Mouse (Mus musculus): ENCODE data around the gene Alkbh2.

The Alkbh2 gene

DNA sequence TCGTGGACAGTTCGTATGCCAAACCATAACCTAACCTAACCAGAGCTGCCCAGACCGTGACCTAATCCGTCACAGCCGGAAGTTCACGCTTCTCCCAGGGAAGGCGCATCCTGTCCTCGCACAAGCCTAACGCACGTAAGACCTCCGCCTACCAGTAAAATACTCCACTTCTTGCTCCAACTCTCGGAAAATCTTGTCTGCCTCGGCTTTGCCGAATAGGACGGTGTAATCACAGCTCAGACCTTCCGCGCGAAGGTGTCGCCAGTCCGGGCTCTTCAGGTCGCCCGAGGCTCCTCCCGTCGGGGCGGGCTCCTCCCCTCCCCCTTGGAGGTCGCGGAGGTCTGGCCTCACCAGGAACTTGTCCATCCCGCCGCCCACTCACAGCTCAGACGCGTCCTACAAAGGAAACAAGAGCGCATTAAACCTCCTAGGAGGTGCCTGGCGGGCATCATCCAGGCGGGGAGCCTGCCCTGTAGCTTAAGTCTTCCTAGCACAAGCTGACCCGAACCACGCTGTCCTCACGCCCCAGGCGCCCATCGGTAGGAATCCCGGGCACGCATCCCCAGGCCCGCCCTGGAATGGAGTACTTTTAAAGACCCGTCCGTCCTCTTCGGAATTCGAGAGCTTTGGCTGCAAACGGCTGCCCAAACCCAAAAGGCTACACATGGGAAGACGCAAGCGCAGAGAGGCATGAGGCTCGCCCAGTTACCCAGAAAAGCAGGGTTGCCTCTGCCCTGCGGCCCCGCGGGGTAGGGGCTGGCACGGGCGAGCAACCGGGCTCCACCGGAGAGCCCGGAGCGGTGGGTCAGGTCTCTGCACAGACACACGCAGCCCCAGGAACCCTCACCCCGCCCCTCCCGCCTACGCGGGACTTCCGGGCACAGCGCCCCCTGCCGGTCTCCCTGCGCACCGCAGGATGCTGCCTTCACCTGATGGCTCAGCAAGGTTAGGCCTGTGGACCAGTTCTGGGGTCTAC lies at the start of gene Alkbh2:
TSS of gene Alkbh2 (minus strand) at position 845 of the 976 bp plus-strand sequence.
- DNase-seq (ENCODE audit: low read depth), result peak; percentile 64

DNA sequence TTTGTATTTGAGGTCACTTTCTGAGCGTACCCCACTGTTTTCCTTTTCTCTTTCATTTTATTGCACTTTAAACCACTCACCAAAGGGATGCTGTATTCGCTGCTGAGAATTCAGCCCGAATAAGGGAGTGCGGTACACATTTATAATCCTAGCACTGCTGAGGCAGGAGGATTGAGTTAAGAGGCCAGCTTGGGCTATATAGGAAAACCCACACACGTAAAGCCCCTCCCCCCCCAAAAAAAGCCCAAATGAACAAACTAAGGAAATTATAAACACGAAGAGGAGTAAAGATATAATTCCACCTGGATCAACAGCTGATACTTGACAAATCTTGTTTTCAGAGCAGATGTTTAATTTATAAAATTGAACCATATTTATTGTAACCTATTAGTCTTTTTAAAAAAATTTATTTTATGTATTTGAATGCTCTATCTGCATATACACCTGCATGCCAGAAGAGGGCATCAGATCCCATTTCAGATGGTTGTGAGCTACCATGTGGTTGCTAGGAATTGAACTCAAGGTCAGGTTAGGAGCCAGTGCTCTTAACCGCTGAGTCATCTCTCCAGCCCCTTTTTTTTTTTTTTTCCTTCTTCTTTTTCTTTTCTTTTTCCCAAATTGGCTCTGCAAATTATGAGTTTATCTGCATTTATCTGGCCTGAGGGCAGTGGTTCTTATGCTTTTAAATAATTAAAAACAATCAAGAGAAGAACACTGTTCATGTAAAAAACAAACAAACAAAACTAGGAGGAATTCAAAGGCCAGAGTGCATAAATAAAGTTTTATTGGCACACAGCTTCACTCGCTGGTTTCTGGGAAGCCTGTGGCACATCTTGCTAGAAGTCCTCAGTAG lies 48.8 kb upstream of the Alkbh2 start:
- no peak for DNase-seq (ENCODE audit: low read depth)

DNA sequence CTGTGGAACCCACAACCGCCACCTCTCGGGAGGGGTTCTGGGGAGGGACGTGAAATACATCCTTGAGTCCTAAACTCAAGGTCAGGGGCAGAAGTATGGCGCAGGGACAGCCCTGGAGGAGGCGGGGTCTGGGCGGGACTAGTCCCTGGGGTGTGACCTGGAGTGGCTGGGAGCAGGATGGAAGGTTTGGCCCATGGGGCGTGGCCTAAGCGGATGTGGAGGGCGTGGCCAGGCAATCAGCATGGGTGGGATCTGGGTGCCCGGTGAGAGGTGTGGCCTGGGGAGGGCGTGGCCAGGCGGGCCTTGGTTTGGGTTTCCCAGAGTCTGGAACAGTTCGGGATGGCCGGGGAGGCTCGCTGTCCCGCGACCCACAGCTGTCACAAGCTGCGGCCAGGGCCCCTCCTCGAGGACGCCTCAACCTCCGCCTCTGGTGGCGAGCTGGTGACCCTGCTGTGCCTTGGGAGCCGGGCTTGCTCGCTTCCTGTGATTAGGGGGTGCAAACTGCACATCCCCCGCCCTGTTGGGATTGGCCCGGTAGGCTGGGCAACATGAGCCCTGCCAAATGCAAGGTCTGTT lies 47.7 kb upstream of the Alkbh2 start:
- peak; percentile 89 for DNase-seq (ENCODE audit: low read depth)

DNA sequence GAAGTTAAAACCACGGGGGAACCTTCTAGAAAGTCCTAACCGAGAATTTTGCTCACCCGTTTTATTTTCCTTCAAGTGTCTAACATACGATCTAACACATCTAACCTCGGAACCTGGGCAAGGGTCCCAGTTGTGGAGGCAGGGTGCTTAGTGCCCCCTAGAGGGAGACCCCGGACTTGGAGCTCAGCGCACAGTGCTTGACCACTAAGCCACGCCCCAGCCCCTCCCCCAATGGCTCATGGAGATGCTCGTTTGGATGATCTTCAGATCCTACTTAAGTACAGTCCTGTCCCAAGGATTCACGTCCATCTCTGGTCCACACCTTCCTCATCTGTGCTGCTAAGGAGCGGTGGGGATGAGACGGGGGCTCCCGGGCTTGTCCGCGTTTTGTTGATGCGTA lies 46.6 kb upstream of the Alkbh2 start:
- DNase-seq (ENCODE audit: low read depth), result no peak

DNA sequence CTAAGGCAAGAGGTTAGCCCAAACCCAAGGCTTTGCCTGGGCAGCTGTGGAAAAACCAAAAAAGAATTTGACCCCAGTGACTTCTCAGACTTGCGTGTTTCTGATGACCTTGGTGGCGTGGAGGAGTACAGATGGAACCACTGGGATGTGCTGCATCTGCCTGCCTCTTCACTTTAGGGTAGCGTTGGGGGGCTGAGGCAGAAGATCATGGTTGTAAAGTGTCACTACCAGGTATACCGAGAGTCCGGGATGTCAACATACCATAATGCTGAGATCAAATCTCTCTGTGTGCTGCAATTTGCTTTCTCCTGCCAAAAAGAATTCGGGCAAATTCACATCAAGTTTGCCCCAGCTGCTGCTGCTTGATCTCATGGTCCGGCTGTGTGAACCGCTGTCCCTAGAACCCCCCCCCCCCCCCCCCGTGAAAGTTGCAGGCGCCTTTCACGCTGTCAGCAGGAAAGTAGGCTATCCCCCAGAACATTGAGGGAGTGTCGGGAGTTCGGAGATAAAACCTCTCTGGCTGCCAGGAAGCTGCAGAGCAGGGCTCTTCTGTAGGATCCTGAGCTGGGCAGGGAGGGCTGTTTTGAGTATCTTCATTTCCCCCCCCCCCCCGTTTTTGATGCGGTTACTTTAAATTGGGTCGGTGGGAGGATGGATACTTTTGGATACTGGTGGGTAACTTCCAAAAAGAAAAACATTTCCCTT lies 46.0 kb upstream of the Alkbh2 start:
- no peak for DNase-seq (ENCODE audit: low read depth)

DNA sequence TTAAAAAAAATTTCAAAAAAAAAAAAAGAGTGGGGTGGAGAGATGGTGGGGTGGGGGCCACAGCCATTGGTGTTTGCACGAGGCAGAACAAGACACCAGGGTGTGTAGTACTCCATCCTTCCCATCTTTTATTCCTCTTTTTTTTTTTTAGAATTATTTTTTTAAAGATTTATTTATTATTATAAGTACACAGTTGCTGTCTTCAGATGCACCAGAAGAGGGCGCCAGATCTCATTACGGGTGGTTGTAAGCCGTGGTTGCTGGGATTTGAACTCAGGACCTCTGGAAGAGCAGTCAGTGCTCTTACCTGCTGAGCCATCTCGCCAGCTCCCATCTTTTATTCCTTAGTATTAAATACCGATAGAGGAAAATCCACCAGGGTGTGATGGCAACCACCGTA lies 45.4 kb upstream of the Alkbh2 start:
- no peak for DNase-seq (ENCODE audit: low read depth)

DNA sequence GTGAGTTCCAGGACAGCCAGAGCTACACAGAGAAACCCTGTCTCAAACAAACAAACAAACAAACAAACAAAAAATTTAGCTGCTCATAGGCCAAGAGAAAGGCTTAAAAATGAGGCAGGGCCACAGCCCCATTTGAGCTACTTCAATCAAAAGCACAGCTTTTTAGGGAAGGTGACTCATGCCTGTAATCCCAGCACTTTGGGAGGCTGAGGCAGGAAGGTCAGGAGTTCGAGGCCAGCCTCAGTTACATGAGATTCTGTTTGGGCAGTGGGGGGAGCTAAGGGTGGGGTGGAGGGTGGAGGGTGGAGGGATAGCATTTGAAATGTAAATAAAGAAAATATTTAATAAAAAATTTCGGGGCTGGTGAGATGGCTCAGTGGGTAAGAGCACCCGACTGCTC lies 44.9 kb upstream of the Alkbh2 start:
- no peak for DNase-seq (ENCODE audit: low read depth)

DNA sequence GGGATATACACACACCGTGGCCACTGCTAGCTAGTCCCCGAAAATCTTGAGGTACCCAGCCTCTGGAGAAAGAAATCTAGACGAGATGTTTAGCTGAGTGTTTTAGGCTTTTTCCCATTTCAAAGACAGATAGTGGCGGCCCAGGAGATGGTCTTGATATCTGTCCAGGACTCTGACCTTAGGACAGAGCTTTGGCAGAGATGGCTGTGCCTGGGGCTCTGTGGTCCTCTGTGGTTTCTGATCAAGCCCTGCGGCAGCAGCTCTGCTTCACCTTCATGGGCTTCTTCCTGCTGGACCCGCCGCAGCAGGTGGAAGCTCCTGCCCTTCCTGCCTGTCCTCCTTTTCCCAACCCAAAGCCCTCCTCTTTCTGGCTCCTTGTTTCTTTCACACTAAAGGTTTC lies 42.3 kb upstream of the Alkbh2 start:
- no peak for DNase-seq (ENCODE audit: low read depth)

DNA sequence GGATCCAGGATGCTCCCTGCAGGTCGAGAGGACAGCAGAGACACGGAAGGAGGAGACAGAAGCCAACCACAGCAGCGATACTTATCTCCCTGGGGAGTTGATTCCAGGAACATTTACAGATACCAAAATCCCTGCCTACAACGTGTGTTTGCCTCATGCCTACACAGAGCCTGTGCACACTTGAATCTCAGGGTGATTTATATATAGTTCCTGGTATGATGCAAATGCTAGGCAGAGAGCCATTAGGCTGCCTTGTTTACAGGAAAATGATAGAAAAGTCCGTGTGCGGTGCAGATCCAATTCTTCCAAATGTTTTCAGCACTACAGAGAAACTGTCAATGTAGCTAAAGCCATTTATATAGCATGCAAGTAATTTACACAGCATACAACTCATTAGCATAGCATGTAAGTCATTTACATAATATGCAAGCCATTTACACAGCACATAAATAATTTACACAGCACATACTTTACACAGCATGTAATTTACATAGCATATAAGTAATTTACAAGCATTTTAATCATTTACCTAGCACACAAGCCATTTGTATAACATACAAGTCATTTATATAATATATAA lies 35.2 kb upstream of the Alkbh2 start:
- no peak for DNase-seq (ENCODE audit: low read depth)

DNA sequence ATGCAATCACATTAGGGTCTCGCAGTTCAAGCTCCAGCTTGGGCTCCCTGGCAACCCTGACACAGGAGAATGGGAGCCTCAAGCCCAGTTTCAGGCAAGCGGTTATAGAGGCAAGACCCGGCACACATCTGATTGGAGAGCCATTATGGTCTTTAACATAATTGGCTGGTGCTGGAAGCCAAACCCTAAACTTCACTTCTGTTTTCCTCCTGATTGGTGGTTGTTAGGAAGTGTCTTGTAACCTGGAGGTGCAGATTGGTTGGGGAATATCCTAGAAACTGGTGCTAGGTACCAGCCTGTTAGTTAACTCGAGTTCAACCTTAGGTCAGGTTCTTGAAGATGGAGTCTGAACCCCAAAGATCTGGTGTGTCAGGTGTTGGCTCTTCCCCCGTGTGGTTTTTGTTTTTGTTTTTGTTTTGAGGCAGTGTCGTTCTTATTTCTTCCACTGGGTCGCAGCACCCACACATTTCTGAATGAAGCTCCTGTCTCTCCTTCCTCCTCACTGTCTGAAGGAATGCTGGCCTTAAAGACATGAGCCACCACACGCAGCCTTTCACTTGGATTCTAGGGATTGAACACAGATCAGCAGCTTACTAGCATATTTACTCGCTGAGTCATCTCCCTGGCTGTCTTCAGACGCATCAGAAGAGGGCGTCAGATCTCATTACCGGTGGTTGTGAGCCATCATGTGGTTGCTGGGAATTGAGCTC lies 34.2 kb upstream of the Alkbh2 start:
- no peak for DNase-seq (ENCODE audit: low read depth)

DNA sequence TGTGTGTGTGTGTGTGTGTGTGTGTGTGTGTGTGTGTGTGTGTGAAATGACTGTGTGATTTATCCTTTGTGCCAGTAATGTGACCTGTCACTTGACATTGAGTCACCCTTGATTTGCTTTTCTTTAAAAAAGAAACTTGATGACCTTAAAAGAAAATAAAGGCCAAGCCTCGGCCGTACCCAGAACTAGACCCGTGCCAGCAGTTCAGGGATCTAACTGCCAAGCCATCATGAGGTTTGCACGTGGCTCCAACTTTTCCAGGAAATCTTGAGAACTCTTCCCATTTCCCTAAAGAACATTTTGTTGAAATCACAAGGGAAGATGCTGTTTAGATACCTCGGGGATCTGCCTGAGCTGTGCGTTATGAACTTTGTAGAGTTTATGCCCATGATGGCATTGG lies 33.4 kb upstream of the Alkbh2 start:
- DNase-seq (ENCODE audit: low read depth), result no peak

DNA sequence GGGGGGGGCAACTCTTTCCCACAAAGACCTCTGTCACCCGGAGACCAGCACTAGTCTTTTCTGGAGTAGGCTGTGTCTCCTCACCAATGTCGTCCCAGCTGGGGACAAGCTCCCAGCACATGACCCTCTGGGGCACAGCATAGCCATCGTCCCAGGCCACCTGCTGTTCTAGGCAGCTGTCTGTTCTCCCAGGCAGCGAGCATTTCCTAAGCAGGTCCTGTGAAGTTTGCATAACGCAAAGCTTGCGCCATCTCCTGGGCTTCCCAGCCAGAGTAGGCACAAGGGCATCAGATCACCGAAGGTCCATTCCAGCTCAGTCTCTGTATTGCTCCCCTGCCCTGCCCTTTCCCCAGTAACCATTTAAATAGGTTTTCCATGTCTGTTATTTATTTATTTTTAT lies 29.2 kb upstream of the Alkbh2 start:
- DNase-seq (ENCODE audit: low read depth), result no peak

DNA sequence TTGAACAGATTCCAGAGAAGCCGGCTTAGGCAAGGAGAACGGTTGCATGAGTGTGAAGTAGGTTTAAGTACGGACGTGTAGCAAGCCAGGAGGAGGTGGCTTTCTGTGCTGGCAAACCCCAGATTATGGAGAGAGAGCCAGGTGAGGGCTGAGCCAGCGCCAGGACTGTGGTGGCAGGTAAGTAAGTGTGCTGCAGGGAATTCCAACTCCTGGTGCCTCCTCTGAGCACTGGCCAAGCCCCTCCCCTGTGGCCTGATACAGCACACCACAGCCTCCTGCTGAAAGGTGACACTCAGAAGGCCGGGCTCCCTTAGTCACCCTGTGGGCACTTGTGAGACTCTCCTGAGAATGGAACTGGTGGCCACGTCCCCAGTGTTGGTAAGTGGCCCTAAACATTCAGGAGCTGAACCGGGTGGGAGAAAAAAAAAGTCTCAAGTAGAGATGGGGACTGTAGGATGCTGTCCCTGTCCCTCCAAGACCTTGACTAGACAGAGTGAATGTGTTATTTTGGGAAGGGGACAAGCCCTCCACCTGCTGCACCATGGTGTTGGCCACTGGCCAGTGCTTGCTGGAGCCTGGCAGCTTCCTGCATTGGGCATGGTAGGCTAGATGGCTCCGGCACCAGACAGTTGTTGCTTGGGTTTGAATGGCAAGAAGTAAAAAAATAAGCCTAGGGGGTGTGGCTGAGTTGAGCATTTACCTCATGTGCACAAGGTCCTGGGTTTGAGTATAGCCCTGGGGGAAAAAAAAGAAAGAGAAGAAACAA lies 27.3 kb upstream of the Alkbh2 start:
- DNase-seq (ENCODE audit: low read depth), result no peak

DNA sequence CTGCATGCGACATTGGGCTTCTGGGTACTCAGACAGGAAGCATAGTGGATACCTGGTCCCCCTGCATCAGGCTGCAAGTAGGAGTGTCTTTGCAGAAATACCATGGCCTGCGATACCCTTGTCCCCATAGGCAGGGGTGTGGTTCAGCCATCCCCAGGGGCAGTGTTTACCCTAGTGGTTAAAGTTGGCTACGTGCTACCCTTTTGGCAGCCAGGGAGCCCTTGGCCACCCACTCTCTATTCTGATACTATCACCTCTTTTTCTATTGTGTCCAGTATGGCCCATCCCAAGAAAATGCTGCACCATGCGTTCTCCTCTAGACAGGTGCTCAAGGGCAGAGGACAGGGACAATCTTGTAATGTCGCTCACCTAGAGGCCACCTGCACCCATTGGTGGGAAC lies 26.7 kb upstream of the Alkbh2 start:
- no peak for DNase-seq (ENCODE audit: low read depth)

DNA sequence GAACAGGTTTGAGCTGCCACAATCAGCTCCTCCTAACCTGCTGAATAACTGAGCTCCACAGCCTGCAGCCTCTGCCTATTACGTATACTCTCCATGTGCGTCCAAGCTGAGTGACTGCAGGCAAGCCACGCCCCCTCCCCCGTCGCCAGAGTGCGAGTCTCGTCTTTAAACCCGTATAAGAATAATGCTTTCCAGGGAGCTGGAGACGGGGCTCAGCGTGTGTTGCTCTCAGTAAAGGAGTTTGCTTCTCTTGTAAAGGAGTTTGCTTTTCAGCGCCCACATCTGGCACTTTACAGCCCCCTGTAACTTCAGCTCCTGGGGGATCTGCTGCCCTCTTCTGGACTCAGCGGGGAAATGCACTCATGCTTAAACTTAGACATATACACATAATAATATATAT lies 25.5 kb upstream of the Alkbh2 start:
- no peak for DNase-seq (ENCODE audit: low read depth)

DNA sequence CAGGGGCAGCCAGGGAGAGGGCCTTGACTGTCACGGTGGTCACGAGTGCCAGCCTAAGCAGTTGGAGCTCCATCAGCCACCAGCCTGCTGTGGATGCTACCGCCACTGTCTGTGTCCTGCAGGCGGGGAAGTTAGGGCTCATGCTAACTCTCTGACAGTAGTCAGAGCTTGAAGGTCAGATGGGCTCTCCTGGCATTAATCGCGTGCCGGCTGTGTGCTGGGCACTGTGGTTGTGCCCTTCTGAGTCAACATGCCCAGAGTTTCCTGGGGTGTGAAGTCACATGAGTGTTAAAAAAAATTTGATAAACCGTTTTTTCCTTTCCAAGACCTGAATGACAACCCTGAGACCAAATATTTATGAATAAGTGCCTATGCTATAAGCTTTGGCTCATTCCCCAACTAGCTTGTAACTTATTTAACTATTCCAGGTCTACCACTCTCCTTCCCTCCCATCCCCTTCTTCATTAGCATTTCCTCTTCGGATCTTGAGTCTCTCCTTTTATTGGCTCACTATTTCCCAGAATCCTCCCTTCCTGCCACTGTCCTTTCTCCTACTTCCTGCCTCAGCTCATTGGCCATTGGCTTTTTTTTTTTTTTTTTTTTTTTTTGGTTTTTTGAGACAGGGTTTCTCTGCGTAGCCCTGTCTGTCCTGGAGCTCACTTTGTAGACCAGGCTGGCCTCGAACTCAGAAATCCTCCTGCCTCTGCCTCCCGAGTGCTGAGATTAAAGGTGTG lies 24.5 kb upstream of the Alkbh2 start:
- no peak for DNase-seq (ENCODE audit: low read depth)

DNA sequence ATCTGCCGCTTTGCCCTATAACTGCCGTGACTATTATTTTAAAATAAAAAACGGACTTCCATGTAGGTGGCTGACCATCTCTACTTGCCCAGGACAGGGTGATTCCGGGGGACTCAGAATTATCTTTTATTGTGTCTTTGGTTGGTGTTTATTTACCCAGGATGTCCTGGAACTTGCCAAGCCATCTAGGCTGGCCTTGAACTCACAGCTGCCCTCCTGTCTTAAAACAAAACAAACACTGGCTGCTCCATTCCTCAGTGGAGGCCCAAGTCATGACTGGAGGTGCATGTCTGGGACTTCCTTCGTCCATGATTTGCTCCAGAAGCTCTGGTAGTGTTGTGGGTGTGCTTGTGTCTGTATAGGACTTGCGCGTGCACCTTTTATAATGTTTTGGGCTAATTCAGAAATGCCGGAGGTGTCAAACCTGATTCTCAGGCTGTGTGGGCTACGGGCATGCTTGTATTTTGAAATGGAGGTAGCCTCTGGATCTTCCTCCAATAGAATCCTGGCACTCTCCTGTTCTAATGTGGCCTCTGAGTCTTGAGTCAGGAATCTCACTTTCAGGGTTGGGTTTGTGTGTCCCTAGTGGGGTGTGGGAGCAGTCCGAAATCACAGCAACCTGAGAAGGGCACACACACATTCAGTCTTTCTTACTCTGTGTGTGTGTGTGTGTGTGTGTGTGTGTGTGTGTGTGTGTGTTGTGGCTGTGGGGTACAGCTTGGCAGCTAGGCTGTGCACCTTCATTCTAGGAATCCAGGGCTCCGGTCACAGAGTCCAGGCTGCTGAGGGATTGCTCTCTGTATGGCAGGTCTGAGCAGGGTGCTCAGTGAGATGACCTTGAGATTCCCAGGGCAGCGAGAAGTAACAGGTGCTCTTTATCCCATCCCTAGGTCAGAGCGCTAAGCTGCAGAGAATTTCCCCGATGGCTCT lies 19.3 kb upstream of the Alkbh2 start:
- DNase-seq (ENCODE audit: low read depth), result no peak

Data from c-Kit-positive CD71-positive TER-119-negative erythroid progenitor cells, embryonic 14.5 days (primary cell).